Mouse (Mus musculus) right cerebral cortex, postnatal 4 days (tissue): ENCODE results near the gene Sirt6.

ENCODE experiments used
- DNase-seq: peaks from one replicate; pipeline ENCODE4 v3.0.0-alpha.2; 2022

The Sirt6 gene

DNA sequence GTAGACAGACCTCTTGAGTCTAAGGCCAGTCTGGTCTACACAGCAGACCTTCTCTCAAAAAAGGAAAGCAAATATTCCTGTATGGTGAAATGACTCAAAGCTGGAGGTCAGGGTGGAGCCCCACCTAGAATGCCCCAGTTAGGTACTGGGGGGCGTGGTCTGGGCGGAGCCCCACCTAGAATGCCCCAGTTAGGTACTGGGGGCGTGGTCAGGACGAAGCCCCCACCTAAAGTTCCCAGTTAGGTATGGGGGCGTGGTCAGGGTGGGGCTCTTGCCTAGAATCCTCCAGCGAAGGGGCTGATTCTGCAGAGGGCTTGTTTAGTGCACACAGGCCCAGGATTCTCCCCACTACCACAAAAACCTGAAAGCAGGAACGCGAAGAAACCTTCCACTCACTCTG lies 4.2 kb downstream of the Sirt6 start:
- DNase-seq, result no peak

- DNase-seq, result no peak
Observed at GRCm38 (mm10) chr10:81620786-81621185, 6.8 kb downstream of the Sirt6 start.

DNA sequence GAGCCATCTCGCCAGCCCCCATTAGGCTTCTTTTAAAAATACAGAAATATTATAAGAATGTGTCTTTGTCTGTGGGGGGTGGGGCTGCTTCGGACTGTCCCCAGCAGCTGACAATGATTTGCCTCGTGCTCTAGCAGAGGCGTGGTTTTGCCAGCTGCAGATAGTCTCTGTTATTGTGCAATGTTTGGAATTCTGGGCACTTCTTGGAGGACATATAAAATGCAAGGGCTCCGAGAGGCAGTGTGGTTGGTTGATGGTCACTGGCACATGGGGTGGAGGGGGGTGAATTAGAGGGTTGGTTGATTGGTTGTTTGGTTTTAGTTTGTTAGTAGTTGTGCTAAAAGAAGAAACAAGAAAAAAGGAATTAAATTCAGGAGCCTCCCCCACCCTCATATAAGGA lies 7.6 kb downstream of the Sirt6 start:
- DNase-seq, result no peak

- DNase-seq, result no peak
Observed at GRCm38 (mm10) chr10:81615486-81615885, 12.1 kb downstream of the Sirt6 start.

DNA sequence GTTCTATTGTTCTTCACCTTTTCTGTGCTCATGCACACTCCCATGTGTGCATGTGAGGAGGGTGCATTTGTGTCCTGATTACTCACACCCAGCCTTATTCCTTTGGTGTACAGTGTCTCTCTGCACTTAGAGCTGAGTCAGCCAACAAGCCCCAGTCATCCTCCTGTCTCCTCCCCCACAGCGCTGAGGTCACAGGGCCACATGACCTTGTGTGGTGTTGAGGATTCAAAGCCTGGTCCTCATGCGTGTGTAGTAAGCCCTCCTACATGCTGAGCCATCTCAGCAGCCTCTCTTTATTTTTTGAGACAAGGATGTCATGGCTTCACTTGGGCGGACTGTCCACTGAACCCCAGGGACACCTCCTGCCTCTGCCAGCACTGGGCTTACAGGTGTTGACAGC lies 14.8 kb downstream of the Sirt6 start:
- no peak for DNase-seq

GRCm38 (mm10) chr10:81608308-81608707 lies 19.3 kb downstream of the Sirt6 start:
- no peak for DNase-seq

GRCm38 (mm10) chr10:81605974-81606751 lies 21.4 kb downstream of the Sirt6 start, which contains the start of gene BC025920:
Gene BC025920, plus strand, starts transcription at chr10:81606270.
- DNase-seq, result peak; percentile 84

GRCm38 (mm10) chr10:81605666-81605973 lies 22.0 kb downstream of the Sirt6 start:
- DNase-seq, result no peak

DNA sequence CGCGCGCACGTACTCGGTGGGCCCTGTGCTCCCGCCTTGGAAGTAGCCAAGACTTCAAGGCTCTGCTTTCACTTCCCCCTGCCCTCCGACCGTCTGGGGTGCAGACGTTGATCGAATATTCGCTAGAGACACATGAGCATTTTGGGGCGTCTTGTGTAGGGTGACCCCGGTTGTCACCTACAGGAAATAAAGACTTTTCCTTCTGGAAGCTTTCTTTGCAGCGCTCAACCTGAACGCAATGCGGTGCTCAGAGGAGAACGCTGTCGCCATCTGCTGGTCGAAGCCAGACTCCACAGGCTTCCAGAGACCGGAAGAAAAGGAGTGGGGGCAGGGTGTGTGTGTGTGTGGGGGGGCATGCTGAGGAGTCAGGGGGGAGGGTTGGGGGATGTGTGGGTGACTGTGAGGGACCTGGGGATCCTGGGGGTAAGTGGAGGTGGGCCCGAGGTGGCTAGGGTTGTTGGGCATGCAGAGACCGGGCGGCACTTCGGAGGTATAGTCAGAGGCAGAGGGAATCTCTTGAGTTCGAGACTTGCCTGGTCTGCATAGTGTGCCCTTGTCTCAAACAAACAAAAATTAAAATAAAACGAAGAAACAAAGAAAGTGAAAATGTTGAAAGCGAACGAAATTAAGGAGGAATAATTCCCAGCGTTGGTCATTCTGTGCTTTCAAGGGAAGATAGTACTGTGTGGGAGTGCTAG lies 22.5 kb downstream of the Sirt6 start:
- peak; percentile 94 for DNase-seq

GRCm38 (mm10) chr10:81604019-81604967 lies 23.3 kb downstream of the Sirt6 start:
- DNase-seq, result no peak

DNA sequence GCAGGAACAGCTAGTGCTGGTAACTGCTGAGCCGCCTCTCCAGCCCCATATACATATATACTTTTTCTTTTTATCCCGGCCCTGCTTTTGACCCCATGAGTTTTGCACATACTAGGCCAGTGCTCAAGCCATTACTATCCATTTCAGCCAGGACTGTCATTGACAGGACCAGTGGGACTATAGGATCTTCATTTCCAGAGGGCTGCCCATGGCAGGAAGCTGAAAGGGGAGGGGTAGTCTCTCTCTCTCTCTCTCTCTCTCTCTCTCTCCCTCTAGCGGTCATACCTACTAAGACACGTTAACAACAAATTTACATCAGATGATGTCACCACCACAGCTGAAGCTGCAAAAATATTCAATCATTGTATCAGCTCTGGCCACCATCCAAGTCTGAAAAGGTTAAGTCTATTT lies 24.9 kb downstream of the Sirt6 start:
- no peak for DNase-seq

GRCm38 (mm10) chr10:81601396-81601905 lies 26.1 kb downstream of the Sirt6 start:
- no peak for DNase-seq

GRCm38 (mm10) chr10:81600738-81601203 lies 26.8 kb downstream of the Sirt6 start, which contains the start of gene Tle6:
Gene Tle6, minus strand, starts transcription at chr10:81601073.
- peak; percentile 97 for DNase-seq

DNA sequence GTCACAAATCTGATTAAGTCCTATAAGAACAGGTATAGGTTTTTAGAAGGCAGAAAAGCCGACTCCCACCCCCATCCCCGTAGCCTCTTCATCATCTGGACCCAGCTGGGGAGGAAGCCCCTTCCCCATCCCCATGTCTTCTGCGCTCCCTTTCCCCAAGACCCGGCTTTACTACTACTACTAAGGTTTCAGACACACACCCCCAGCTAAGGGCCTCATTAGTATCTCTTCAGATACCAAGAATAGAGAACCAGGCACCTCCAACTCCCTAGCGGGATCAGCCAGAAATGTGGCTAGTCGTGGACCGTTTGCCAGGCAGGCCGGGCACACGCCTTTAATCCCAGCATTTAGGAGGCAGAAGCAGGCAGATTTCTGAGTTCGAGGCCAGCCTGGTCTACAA lies 27.5 kb downstream of the Sirt6 start:
- no peak for DNase-seq

- DNase-seq, result no peak
Observed at GRCm38 (mm10) chr10:81599630-81600029, 28.0 kb downstream of the Sirt6 start.

DNA sequence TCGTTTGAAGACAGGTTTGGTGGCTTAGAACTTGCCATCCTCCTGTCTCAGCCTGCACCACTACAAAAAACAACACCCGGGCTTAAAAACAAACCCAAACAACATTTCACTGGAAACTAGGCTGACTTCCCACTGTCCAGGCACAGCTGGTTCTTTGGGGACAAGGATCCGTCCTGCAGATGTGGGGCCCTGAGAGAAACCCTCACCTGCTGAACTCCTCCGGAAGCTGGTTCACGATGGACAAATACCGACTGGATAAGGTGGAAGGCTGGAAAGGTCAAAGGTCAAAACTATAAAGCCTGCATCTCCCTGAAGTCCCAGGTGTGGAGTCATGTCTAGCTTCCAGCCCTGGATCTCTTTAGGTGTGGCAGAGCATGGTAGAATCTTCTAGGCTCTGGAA lies 28.7 kb downstream of the Sirt6 start:
- no peak for DNase-seq

- DNase-seq, result no peak
Observed at GRCm38 (mm10) chr10:81598342-81598741, 29.3 kb downstream of the Sirt6 start.

DNA sequence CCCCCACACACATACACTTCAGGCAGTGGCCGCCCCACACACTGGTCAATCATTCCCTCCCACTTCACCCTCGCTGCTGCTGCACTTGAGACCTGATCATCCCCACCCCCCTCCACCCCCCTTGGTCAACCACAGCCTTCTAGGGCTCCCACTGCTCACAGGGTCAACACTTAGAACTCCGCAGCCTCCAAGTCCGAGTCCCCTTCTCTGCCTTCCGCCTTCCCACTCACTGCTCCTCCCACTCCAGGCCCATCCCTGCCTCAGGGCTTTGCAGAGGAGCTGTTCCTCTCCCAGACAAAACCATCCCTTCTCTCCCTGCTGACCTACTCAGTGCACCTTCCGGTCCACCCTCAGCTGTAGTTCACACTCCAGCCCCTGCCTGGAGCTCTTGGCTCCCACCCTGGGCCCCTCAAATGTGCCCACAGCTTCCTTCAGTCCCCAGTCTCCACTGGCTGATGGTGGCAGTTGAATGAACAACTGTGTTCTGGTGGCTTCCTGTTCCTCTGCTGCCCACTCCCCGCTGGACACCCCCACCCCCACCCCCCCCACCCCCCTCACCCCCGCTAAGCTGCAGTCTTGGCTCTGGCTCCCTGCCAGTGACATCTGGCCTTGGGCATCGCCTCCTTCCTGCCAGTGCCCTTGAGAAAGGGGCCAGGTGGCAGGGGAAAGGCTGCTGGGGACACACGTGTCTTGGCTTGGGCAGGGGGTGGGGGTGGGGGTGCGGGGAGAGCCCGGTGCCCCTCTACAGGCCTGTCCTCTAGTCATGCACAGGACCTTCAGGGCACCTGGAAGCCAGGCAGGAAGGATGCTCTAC lies 30.3 kb downstream of the Sirt6 start:
- no peak for DNase-seq

- DNase-seq, result no peak
Observed at GRCm38 (mm10) chr10:81596611-81597010, 31.0 kb downstream of the Sirt6 start.

DNA sequence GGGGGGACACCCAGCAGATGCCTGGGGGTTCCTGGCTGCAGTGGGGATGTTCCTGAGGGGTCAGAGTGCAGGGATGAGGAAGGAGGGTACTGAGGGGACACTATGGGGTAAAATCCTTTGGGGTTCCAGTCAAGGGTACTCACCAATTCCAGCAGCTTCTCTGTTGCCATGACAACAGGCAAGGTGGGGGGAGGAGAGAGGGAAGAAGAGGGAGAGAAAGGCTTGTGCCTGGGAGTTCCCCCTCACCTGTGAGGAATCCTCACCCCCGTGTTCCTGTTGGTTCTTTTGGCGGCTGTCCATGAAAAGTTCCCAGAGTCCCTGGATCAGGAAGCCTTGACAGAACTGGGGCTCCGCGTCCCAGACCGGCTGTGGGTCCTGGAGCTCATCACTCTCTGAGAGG lies 32.0 kb downstream of the Sirt6 start:
- DNase-seq, result no peak

GRCm38 (mm10) chr10:81593935-81594334 lies 33.7 kb downstream of the Sirt6 start:
- DNase-seq, result no peak

DNA sequence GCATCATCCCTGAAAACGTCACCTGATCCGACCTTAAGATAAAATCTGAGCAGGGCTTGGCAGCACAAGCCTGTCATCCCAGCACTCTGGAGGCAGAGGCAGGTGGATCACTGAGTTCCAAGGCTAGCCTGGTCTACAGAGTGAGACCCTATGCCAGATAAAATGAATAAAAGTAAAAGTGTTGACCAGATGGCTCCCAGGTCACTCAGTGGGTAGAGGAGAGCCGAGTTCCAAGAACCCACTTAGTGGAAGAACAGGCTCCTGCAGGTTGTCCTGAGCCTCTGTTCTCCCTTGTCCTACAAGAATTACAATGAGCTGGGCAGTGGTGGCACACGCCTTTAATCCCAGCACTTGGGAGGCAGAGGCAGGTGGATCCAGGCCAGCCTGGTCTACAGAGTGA lies 34.4 kb downstream of the Sirt6 start:
- no peak for DNase-seq
